Mouse (Mus musculus): ENCODE results near the gene Dmrt3.

Dmrt3 gene

GRCm38 (mm10) chr19:25611116-25611515, 1.0 kb downstream of the Dmrt3 start:
- H3K36me3 ChIP-seq (ENCODE audit: control insufficient read depth, insufficient read depth, low read length, poor library complexity, severe bottlenecking): no peaks in the 10 kb centered on the region
- peaks cover 10% of the 10 kb centered on the region for H3K27me3 ChIP-seq (ENCODE audit: control insufficient read depth, insufficient read depth, low read length, poor library complexity, severe bottlenecking)
- no peak for DNase-seq (ENCODE audit: low read depth, low spot score)

DNA sequence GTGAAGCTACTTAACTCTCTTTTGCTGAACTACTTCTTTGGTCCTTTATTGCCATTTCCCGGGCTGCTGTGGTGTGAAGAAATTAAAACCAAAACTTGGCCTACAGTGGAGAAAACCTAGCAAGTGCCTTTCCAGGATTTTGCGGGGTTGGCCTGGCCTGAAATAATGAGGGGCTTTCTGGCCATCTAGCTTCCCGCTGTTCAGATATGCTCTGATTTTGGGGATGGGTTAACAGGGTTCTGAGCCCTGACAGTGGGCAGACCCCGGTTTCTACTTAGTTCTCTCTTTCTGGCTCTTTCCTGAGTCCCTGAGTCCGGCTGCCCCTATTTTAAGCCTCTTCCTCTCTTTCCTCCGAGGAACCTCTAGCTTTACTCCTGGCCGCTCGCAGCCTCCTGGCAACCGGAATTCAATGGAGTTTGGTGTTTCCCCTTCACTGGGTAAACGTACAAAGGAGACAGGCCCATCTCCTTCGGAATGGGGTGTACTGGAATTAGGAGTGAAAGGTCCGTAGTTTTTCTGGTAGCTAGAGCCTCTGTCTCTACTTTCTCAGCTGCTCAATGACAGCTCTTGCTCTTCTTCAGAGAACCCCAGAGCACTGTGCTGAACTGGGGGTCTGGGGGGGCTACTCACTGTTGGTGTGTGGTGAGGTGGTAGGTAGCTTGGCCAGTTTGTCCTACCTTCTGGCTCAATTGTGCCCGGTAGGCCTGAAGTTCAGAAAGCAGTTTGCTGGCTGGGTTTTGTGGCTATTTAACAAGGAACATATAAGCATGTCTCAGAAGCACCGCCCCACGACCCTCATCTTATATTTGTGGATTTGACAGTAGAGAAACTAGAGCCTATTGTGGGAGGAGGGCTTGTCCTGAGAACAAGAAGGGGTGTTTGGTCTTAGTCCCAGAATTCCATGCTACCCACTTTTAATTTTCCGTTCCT, 2.0 kb downstream of the Dmrt3 start:
- no peaks in the 10 kb centered on the region for H3K36me3 ChIP-seq (ENCODE audit: control insufficient read depth, insufficient read depth, low read length, poor library complexity, severe bottlenecking)
- H3K27me3 ChIP-seq (ENCODE audit: control insufficient read depth, insufficient read depth, low read length, poor library complexity, severe bottlenecking): peaks cover 10% of the 10 kb centered on the region
- no peak for DNase-seq (ENCODE audit: low read depth, low spot score)

- Histone ChIP-seq H3K36me3 (ENCODE audit: control insufficient read depth, insufficient read depth, low read length, poor library complexity, severe bottlenecking) (no peaks in the 10 kb centered on the region), H3K27me3 (ENCODE audit: control insufficient read depth, insufficient read depth, low read length, poor library complexity, severe bottlenecking) (peaks cover 10% of the 10 kb centered on the region)
- no peak for DNase-seq (ENCODE audit: low read depth, low spot score)
Observed at GRCm38 (mm10) chr19:25612806-25613295, 2.8 kb downstream of the Dmrt3 start.

DNA sequence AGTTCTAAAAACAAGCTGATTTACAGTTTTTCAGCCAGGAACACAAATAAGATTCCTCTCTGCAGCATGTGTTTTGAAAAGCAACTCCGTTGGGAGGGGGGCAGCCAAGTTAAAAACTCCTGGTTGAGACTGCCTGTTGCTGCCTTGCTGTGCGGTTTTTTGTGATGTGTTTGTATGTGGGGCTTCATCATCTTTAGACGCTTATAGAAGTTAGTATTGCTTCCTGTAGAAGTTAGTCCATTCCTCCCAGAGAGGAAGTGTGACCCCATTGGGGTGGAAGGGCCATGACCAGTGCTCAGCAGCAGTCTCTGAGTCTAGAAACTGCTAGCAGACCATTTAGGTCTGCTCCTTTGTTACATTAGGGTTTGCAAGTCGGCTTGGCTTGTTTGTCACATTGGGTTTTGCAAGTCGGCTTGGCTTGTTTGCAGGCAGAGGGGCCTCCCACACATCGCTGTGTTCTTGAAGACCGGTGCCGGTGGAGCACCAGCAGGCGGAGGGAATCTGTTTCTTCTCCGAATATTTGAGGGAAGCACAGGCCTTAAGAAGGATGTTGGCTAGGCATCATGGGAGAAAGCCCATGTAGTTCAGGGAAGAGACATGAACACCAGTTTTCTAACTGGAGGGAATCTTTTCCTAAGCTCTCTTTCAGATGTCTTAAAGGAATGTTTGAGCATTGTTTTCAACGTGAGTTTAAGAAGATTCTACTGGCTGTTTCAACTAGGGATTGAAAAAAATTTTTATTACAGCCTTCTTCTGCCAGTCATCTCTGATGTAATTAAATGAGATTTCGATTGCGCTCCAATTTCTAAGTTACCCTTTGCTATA, 3.6 kb downstream of the Dmrt3 start:
- no peaks in the 10 kb centered on the region for H3K36me3 ChIP-seq (ENCODE audit: control insufficient read depth, insufficient read depth, low read length, poor library complexity, severe bottlenecking)
- DNase-seq (ENCODE audit: low read depth, low spot score): peak; percentile 25
- peaks cover 7% of the 10 kb centered on the region for H3K27me3 ChIP-seq (ENCODE audit: control insufficient read depth, insufficient read depth, low read length, poor library complexity, severe bottlenecking)

- no peaks in the 10 kb centered on the region for H3K36me3 ChIP-seq (ENCODE audit: control insufficient read depth, insufficient read depth, low read length, poor library complexity, severe bottlenecking)
- no peaks in the 10 kb centered on the region; the same call in 1 of the 2 replicates for H3K27me3 ChIP-seq (ENCODE audit: control insufficient read depth, insufficient read depth, low read length, poor library complexity, severe bottlenecking)
- no peak for DNase-seq (ENCODE audit: low read depth, low spot score)
Observed at GRCm38 (mm10) chr19:25615889-25616288, 5.8 kb downstream of the Dmrt3 start.

- DNase-seq (ENCODE audit: low read depth, low spot score): peak; percentile 81
- Histone ChIP-seq H3K27me3 (ENCODE audit: control insufficient read depth, insufficient read depth, low read length, poor library complexity, severe bottlenecking) (no peaks in the 10 kb centered on the region), H3K36me3 (ENCODE audit: control insufficient read depth, insufficient read depth, low read length, poor library complexity, severe bottlenecking) (no peaks in the 10 kb centered on the region)
Observed at GRCm38 (mm10) chr19:25622291-25623251, 12.5 kb downstream of the Dmrt3 start.

DNA sequence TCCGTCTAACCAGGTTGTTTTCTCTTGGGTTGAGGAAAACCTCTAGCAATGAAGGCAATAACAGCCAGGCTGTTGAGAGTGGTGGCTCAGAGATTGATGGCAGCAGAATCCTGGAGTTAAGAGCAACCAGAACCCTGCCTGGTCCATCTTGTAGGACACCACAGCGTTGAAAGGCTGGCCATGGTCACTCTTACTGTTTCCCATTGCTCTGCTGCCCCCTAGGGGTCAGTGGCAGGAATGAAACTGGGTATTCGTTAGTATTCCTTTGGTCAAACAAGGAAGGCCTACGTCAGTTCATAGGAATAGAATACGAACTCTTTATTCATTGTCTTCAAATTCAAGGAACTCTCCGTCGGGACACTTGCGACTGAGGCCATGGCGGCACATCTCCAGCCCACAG, 18.4 kb downstream of the Dmrt3 start:
- H3K36me3 ChIP-seq (ENCODE audit: control insufficient read depth, insufficient read depth, low read length, poor library complexity, severe bottlenecking): no peaks in the 10 kb centered on the region
- H3K27me3 ChIP-seq (ENCODE audit: control insufficient read depth, insufficient read depth, low read length, poor library complexity, severe bottlenecking): no peaks in the 10 kb centered on the region
- peak; percentile 76 for DNase-seq (ENCODE audit: low read depth, low spot score)

DNA sequence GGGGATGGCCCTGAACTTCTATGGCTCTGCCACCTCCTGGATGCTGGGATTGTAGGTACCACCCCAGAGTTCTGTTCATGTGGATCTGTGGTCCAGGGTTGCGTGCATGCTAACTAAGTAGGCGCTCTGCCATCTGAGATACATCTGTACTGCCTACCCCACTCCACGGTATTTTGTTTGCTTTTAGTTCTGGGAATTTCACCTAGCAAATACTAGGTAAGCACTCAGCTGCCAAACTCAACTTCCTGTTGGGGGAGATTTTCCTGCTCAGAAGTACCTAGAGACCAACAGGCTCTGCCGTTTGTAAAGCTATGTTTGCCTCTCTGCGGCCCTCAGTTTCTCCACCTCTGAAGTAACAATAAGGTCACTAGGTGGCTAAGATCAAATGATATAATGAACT, 25.0 kb downstream of the Dmrt3 start:
- Histone ChIP-seq H3K27me3 (ENCODE audit: control insufficient read depth, insufficient read depth, low read length, poor library complexity, severe bottlenecking) (no peaks in the 10 kb centered on the region), H3K36me3 (ENCODE audit: control insufficient read depth, insufficient read depth, low read length, poor library complexity, severe bottlenecking) (no peaks in the 10 kb centered on the region)
- DNase-seq (ENCODE audit: low read depth, low spot score): no peak

GRCm38 (mm10) chr19:25635622-25636244, 25.6 kb downstream of the Dmrt3 start:
- Histone ChIP-seq H3K36me3 (ENCODE audit: control insufficient read depth, insufficient read depth, low read length, poor library complexity, severe bottlenecking) (no peaks in the 10 kb centered on the region), H3K27me3 (ENCODE audit: control insufficient read depth, insufficient read depth, low read length, poor library complexity, severe bottlenecking) (no peaks in the 10 kb centered on the region)
- peak; percentile 64 for DNase-seq (ENCODE audit: low read depth, low spot score)

GRCm38 (mm10) chr19:25638766-25639361, 28.8 kb downstream of the Dmrt3 start:
- DNase-seq (ENCODE audit: low read depth, low spot score): no peak
- H3K36me3 ChIP-seq (ENCODE audit: control insufficient read depth, insufficient read depth, low read length, poor library complexity, severe bottlenecking): no peaks in the 10 kb centered on the region

GRCm38 (mm10) chr19:25641786-25642185, 31.7 kb downstream of the Dmrt3 start:
- DNase-seq (ENCODE audit: low read depth, low spot score): no peak
- Histone ChIP-seq H3K36me3 (ENCODE audit: control insufficient read depth, insufficient read depth, low read length, poor library complexity, severe bottlenecking) (no peaks in the 10 kb centered on the region), H3K27me3 (ENCODE audit: control insufficient read depth, insufficient read depth, low read length, poor library complexity, severe bottlenecking) (no peaks in the 10 kb centered on the region)

More at GRCm38 (mm10) chr19:25638766-25639361, 28.8 kb downstream of the Dmrt3 start:
- H3K27me3 ChIP-seq (ENCODE audit: control insufficient read depth, insufficient read depth, low read length, poor library complexity, severe bottlenecking): no peaks in the 10 kb centered on the region

DNA sequence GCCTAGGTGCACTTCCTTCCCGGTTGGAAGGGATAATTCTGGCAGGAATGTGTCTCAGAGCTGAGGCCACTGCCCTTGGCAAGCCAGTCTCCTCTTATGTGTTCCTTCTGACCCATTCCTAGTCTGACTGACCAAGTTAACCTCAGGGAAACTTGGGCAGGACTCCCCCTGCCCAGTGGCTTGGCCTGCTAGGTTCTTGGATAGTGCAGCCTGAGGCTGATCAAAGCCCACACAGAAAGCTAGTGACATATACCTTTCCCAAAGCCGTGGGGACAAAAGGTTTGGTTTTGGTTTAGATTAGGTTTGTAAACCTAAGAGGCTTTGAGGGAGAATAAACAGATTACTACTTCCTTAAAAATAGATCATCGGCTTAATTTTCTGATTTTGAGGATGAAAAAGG, 37.0 kb downstream of the Dmrt3 start:
- Histone ChIP-seq H3K36me3 (ENCODE audit: control insufficient read depth, insufficient read depth, low read length, poor library complexity, severe bottlenecking) (no peaks in the 10 kb centered on the region), H3K27me3 (ENCODE audit: control insufficient read depth, insufficient read depth, low read length, poor library complexity, severe bottlenecking) (no peaks in the 10 kb centered on the region)
- no peak for DNase-seq (ENCODE audit: low read depth, low spot score)

- DNase-seq (ENCODE audit: low read depth, low spot score): no peak
- H3K27me3 ChIP-seq (ENCODE audit: control insufficient read depth, insufficient read depth, low read length, poor library complexity, severe bottlenecking): no peaks in the 10 kb centered on the region
Observed at GRCm38 (mm10) chr19:25648701-25649100, 38.6 kb downstream of the Dmrt3 start.

More at GRCm38 (mm10) chr19:25648701-25649100, 38.6 kb downstream of the Dmrt3 start:
- H3K36me3 ChIP-seq (ENCODE audit: control insufficient read depth, insufficient read depth, low read length, poor library complexity, severe bottlenecking): no peaks in the 10 kb centered on the region
